Mouse (Mus musculus): ENCODE measurements at regions not wholly inside any gene's neighbourhood (a gene's known extent, or its start where the extent isn't known, plus 50 kb on each side); places are given as distances from the start of the nearest gene placed in this dataset.

DNA sequence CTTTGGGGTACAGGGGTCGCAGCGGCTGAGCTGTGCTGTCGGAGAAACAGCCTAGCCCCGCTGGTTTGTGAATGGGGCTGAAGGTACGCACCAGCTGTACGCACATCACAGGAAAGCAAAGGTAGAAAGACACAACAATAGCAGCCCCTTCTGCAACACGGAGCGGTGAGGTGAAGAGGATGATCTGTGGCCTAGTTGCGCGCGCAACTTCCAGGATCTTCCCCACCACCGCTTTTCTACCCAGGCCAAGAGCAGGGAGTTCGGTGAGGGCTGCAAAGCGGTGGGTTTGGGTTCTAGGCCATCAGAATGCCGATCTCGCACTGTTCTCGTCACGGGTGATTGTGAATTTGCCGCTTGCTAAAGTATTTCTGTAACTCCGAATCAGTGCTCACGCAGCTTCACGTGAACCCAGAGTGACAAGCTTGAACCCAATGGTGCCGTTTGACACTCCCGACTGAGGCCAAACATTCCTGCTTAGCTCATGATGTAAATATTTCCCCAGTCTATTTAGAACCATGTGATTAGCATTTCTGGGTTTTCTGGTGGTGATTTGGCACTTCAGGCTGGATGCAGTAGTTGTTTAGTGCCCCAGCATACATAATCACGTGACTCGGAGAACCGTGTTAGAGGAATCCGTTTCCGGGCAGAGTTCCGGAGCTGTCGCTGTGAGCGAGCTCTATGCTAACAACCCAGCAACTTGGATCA is 54.7 kb downstream of the Cryaa start:
- Histone ChIP-seq H3K27me3 (ENCODE audit: control insufficient read depth, insufficient read depth, low read length) (no peaks in the 10 kb centered on the region), H3K4me3 (replicated peaks; ENCODE audit: low read length) (no peak overlapping the region), H3K9ac (no peak overlapping the region), H3K9me3 (ENCODE audit: control insufficient read depth, low read length) (no peaks in the 10 kb centered on the region), H3K4me1 (replicated peaks; ENCODE audit: control insufficient read depth, insufficient read depth, low read length) (no peaks in the 10 kb centered on the region; the same call in 1 of the 2 replicates), H3K27ac (no peak overlapping the region), H3K4me2 (replicated peaks) (no peak overlapping the region), H3K36me3 (replicated peaks; ENCODE audit: control insufficient read depth, insufficient read depth) (no peaks in the 10 kb centered on the region)
- no peak for DNase-seq (ENCODE audit: low spot score)
- no peak for ATAC-seq (ENCODE audit: low FRiP score)
- 93% methylated on average over 32 of the region's 32 CpGs for WGBS

DNA sequence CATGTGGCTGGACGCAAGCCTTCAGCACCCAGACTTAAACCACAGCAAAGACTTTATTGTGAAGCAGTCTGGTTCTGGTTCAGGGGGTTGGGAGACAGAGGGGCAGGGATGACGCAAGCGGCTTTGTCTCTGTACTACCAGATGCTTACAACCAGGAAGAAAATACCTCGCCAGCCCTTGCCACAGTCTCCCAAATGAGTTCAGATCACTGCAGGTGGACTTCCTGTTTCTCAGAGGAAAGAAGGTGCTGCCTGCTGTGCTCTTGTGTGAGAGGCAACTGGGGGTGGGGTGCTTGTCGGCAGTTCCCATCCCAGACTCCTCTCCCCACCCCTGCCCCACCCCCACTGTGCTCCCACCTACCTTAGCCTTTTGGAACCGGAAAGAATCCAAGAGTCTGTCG is 56.9 kb downstream of the Cryaa start:
- 36% methylated on average over 7 of the region's 7 CpGs for WGBS
- H3K9ac ChIP-seq: no peak overlapping the region
- H3K9me3 ChIP-seq (ENCODE audit: control insufficient read depth, low read length): no peaks in the 10 kb centered on the region
- H3K27me3 ChIP-seq (ENCODE audit: control insufficient read depth, insufficient read depth, low read length): no peaks in the 10 kb centered on the region
- H3K4me2 ChIP-seq (replicated peaks): no peak overlapping the region
- H3K27ac ChIP-seq: no peak overlapping the region
- DNase-seq (ENCODE audit: low spot score) (no peak), ATAC-seq (ENCODE audit: low FRiP score) (no peak)
- H3K36me3 ChIP-seq (replicated peaks; ENCODE audit: control insufficient read depth, insufficient read depth): no peaks in the 10 kb centered on the region
- no peaks in the 10 kb centered on the region for H3K4me1 ChIP-seq (replicated peaks; ENCODE audit: control insufficient read depth, insufficient read depth, low read length)
- H3K4me3 ChIP-seq (replicated peaks; ENCODE audit: low read length): no peak overlapping the region

DNA sequence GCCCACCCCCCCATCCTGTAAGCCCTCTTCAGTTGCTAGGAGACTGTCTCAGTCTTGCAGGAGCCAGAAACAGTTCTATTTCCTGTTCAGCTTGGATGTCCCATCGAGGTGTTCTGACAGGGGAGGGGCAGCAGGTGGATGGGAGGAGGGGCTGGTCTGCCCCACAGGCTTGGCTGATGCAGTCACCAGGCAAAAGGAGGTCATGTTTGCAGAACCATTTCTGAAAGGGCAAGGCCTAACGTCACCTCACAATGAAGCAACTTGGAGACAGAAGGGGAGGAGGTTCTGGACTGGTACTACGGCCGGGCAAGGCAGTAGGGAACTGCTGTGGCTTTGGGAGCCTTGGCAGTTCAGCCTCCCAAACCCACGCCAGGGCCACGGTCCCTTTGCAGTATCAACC is 59.1 kb downstream of the Cryaa start:
- H3K27ac ChIP-seq: no peak overlapping the region
- ATAC-seq (ENCODE audit: low FRiP score) (no peak), DNase-seq (ENCODE audit: low spot score) (no peak)
- H3K36me3 ChIP-seq (replicated peaks; ENCODE audit: control insufficient read depth, insufficient read depth): no peaks in the 10 kb centered on the region
- H3K9ac ChIP-seq: no peak overlapping the region
- no peaks in the 10 kb centered on the region for H3K9me3 ChIP-seq (ENCODE audit: control insufficient read depth, low read length)
- H3K27me3 ChIP-seq (ENCODE audit: control insufficient read depth, insufficient read depth, low read length): no peaks in the 10 kb centered on the region
- 86% methylated on average over 6 of the region's 6 CpGs for WGBS
- no peak overlapping the region for H3K4me3 ChIP-seq (replicated peaks; ENCODE audit: low read length)
- no peaks in the 10 kb centered on the region for H3K4me1 ChIP-seq (replicated peaks; ENCODE audit: control insufficient read depth, insufficient read depth, low read length)
- no peak overlapping the region for H3K4me2 ChIP-seq (replicated peaks)

DNA sequence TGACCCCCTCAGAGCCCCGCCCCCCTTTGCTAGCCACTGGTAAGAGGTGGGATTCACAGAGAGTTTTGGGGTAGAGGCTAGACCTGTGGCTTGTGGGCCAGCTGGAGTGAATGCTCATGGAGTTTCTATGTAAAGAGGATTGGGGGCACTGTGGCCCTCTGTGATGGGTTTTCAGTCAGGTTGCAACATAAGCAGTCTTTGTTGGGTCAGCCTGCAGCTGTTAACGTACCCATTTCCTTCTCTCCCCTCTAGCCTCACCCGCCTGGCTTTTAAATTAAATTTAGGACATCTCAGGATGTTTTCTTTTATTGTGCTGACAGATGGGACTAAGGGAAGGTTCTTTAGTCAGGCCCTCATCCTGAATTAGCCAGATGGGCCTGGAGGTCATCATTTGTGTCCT is 60.6 kb downstream of the Cryaa start:
- H3K9me3 ChIP-seq (ENCODE audit: control insufficient read depth, low read length): no peaks in the 10 kb centered on the region
- H3K36me3 ChIP-seq (replicated peaks; ENCODE audit: control insufficient read depth, insufficient read depth): no peaks in the 10 kb centered on the region
- ATAC-seq (ENCODE audit: low FRiP score): no peak
- no peak for DNase-seq (ENCODE audit: low spot score)
- H3K4me1 ChIP-seq (replicated peaks; ENCODE audit: control insufficient read depth, insufficient read depth, low read length): no peaks in the 10 kb centered on the region
- H3K27me3 ChIP-seq (ENCODE audit: control insufficient read depth, insufficient read depth, low read length): no peaks in the 10 kb centered on the region
- no peak overlapping the region for H3K4me2 ChIP-seq (replicated peaks)
- 70% methylated on average over 3 of the region's 3 CpGs for WGBS
- no peak overlapping the region for H3K4me3 ChIP-seq (replicated peaks; ENCODE audit: low read length)
- no peak overlapping the region for H3K9ac ChIP-seq
- H3K27ac ChIP-seq: no peak overlapping the region

DNA sequence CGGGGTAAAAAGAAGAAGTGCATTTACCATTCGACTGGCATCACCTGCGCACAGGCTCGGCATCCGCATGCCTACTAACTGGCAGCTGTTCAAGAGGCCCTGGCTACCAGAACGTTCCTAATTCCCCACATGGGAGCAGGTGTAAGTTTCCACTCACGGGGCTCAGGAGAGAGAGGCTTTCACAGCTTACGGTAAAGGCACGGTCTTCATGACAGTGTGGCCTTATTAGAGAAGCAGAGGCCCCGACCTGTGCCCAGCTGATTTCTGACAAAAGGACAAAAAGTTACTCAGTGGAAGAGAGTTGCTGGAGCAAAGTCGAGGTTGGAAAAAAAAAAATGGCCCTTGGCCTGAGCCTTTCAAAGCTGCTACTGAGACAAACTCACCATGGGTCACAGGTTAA is 62.0 kb downstream of the Cryaa start:
- Histone ChIP-seq H3K4me2 (replicated peaks) (no peak overlapping the region), H3K9me3 (ENCODE audit: control insufficient read depth, low read length) (no peaks in the 10 kb centered on the region), H3K9ac (no peak overlapping the region), H3K27me3 (ENCODE audit: control insufficient read depth, insufficient read depth, low read length) (no peaks in the 10 kb centered on the region), H3K4me3 (replicated peaks; ENCODE audit: low read length) (no peak overlapping the region), H3K36me3 (replicated peaks; ENCODE audit: control insufficient read depth, insufficient read depth) (no peaks in the 10 kb centered on the region), H3K27ac (no peak overlapping the region), H3K4me1 (replicated peaks; ENCODE audit: control insufficient read depth, insufficient read depth, low read length) (no peaks in the 10 kb centered on the region)
- WGBS: 40% methylated on average over 11 of the region's 11 CpGs
- DNase-seq (ENCODE audit: low spot score) (no peak), ATAC-seq (ENCODE audit: low FRiP score) (no peak)

DNA sequence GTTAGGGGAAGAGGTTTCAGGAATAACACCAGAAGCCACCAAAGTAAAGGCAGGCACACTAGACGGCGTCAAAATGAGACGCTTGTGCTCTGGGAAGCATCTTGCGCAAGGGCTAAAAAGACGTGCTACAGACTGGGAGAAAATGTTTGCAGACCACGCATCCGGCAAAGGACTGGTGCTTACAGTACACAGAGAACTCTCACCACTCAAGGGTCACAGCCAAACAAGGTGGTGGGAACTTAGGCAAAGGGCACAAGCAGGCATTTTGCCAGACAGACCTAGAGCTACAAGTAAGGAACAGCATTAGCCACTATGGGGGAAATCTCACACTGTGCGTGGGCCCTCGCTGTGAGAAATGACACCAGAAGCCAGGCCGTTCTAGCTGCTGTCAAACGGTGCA is 62.5 kb downstream of the Cryaa start:
- Histone ChIP-seq H3K4me2 (replicated peaks) (no peak overlapping the region), H3K4me1 (replicated peaks; ENCODE audit: control insufficient read depth, insufficient read depth, low read length) (no peaks in the 10 kb centered on the region), H3K36me3 (replicated peaks; ENCODE audit: control insufficient read depth, insufficient read depth) (no peaks in the 10 kb centered on the region), H3K9ac (no peak overlapping the region), H3K4me3 (replicated peaks; ENCODE audit: low read length) (no peak overlapping the region), H3K9me3 (ENCODE audit: control insufficient read depth, low read length) (no peaks in the 10 kb centered on the region), H3K27ac (no peak overlapping the region), H3K27me3 (ENCODE audit: control insufficient read depth, insufficient read depth, low read length) (no peaks in the 10 kb centered on the region)
- ATAC-seq (ENCODE audit: low FRiP score): no peak
- no peak for DNase-seq (ENCODE audit: low spot score)
- WGBS: 78% methylated on average over 11 of the region's 11 CpGs

DNA sequence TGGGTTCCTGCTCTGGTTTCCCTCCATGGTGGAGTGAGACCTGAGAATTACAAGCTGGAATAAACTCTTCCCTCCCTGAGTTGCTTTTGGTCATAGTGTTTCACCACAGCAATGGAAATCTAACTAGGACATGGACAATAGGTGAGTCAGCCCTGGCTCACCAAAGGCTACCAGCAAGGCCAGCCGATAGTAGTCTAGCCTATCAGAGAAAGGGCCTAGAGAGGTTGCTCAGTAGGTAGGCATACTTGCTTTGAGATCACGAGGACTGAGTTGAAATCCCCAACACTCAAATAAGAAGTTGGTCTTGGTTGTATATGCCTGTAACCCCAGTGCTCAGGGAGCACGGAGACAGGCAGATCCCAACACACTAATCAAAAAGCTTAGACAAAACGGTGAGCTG is 66.0 kb downstream of the Cryaa start:
- WGBS: 89% methylated on average over 4 of the region's 4 CpGs
- no peak for ATAC-seq (ENCODE audit: low FRiP score)

DNA sequence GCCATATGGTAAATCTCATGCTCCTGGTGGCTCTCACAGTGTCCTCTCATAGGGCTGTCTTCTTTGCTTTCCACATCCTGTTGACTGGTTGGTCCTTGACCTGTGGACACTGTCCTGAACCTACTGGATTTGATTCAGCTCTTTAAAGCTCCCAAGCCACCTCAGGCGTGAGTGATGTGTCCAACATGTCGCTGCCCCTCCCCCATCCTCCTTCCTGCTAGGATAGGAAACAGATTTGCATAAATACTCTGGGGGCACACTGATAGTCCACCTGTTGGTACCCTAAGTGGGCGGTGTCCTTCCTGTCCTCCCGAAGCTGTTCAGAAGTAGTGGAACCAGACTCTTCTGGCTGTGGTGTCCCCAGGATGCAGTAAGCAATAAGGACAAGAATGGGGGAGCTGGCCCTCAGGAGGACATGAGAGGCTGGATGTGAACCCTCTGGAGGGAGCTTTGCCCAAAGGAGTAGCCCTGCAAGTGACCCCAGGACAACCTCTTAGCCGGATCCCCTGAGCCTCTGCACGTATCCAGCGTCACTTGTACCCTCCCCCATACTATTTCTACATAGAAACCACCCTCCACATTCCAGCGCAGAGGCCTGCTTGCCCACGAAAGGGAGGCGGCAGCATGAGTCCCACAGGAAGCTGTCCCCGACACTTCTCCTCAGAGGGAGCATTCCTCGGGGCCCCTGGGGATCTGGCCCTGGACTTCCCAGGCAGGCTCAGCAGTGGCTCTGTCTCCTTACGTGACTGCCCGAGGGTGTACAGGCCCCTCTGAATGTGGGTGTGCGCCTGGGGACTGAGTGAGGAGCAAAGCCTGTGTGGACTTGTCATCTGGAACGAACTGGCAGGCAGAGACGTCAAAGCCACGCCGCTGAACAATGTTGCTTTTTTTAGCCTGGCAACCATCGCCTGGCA is 68.8 kb downstream of the Cryaa start:
- H3K9me3 ChIP-seq (ENCODE audit: control insufficient read depth, low read length): no peaks in the 10 kb centered on the region
- H3K27ac ChIP-seq: no peak overlapping the region
- 51% methylated on average over 20 of the region's 20 CpGs for WGBS
- H3K4me2 ChIP-seq (replicated peaks): 0 out of 2 replicates have a peak overlapping the region, but pooled peaks have one; percentile 0
- H3K4me3 ChIP-seq (replicated peaks; ENCODE audit: low read length): no peak overlapping the region
- H3K4me1 ChIP-seq (replicated peaks; ENCODE audit: control insufficient read depth, insufficient read depth, low read length): peaks cover 6% of the 10 kb centered on the region
- no peak for DNase-seq (ENCODE audit: low spot score)
- H3K27me3 ChIP-seq (ENCODE audit: control insufficient read depth, insufficient read depth, low read length): no peaks in the 10 kb centered on the region
- H3K36me3 ChIP-seq (replicated peaks; ENCODE audit: control insufficient read depth, insufficient read depth): no peaks in the 10 kb centered on the region
- ATAC-seq (ENCODE audit: low FRiP score): no peak
- no peak overlapping the region for H3K9ac ChIP-seq

More for the DNA sequence above, 66.0 kb downstream of the Cryaa start:
- no peaks in the 10 kb centered on the region for H3K36me3 ChIP-seq (replicated peaks; ENCODE audit: control insufficient read depth, insufficient read depth)
- H3K4me2 ChIP-seq (replicated peaks): no peak overlapping the region
- DNase-seq (ENCODE audit: low spot score): no peak
- H3K27me3 ChIP-seq (ENCODE audit: control insufficient read depth, insufficient read depth, low read length): no peaks in the 10 kb centered on the region
- H3K4me3 ChIP-seq (replicated peaks; ENCODE audit: low read length): no peak overlapping the region
- no peak overlapping the region for H3K9ac ChIP-seq
- no peaks in the 10 kb centered on the region for H3K9me3 ChIP-seq (ENCODE audit: control insufficient read depth, low read length)
- H3K4me1 ChIP-seq (replicated peaks; ENCODE audit: control insufficient read depth, insufficient read depth, low read length): peaks cover 6% of the 10 kb centered on the region
- no peak overlapping the region for H3K27ac ChIP-seq

DNA sequence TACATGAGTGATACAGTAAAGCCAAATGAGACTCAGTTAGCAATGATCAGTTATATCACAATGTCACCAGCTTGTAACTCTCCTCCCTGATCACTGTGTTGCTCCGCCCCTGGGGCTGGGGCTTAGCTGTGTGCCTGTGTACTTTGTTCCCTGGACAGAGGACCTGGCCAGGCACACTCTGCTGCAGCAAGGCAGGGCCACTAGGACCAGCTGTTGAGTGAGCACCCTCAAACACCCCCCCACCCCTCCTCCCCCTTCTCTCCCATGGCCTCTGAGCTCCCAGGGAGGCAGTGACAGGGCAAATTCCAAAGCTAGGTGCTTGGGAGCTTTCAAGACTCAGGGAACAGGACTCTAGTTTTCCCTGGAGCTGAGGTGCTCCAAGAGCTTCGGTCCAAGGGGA is 70.0 kb downstream of the Cryaa start:
- WGBS: 81% methylated on average over 2 of the region's 2 CpGs
- Histone ChIP-seq H3K36me3 (replicated peaks; ENCODE audit: control insufficient read depth, insufficient read depth) (no peaks in the 10 kb centered on the region), H3K27me3 (ENCODE audit: control insufficient read depth, insufficient read depth, low read length) (no peaks in the 10 kb centered on the region), H3K4me1 (replicated peaks; ENCODE audit: control insufficient read depth, insufficient read depth, low read length) (peaks cover 6% of the 10 kb centered on the region), H3K4me3 (replicated peaks; ENCODE audit: low read length) (no peak overlapping the region), H3K4me2 (replicated peaks) (no peak overlapping the region), H3K9me3 (ENCODE audit: control insufficient read depth, low read length) (no peaks in the 10 kb centered on the region), H3K9ac (no peak overlapping the region), H3K27ac (no peak overlapping the region)
- no peak for ATAC-seq (ENCODE audit: low FRiP score)
- no peak for DNase-seq (ENCODE audit: low spot score)
